Mouse (Mus musculus): ENCODE measurements at regions not wholly inside any gene's neighbourhood (a gene's known extent, or its start where the extent isn't known, plus 50 kb on each side); places are given as distances from the start of the nearest gene placed in this dataset.

DNA sequence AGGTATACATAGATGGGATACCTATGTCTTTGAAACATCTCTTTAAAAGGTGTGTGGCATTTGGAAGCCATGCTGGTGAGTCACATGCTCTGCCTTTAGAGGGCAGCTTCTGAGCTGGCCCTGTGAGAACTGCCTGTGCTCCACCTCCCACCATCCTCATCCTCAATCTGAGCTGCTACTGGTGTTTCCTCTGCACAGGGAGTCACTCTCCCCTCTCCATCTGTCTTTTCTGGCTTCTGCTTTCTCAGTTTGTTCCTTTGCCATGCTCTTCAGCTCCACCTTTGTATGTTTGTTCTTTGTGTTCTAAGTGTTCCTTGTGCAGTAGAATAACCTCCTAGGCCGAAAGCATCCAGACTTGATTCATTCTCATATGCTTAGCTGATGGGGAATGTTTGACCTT, 226.6 kb upstream of the Ldoc1 start:
- DNase-seq: peak; percentile 4
